Mouse (Mus musculus) thymus, postnatal 25 days (tissue): ENCODE results near the gene Spag16.
"Not testable (repeated sequence)": the region's sequence is repeated elsewhere in the genome, so short reads cannot be mapped to it uniquely, and the experiment has no call there.

ENCODE experiments used
- DNase-seq: peaks from one replicate; pipeline ENCODE4 v3.0.0; 2022

The Spag16 gene

DNA sequence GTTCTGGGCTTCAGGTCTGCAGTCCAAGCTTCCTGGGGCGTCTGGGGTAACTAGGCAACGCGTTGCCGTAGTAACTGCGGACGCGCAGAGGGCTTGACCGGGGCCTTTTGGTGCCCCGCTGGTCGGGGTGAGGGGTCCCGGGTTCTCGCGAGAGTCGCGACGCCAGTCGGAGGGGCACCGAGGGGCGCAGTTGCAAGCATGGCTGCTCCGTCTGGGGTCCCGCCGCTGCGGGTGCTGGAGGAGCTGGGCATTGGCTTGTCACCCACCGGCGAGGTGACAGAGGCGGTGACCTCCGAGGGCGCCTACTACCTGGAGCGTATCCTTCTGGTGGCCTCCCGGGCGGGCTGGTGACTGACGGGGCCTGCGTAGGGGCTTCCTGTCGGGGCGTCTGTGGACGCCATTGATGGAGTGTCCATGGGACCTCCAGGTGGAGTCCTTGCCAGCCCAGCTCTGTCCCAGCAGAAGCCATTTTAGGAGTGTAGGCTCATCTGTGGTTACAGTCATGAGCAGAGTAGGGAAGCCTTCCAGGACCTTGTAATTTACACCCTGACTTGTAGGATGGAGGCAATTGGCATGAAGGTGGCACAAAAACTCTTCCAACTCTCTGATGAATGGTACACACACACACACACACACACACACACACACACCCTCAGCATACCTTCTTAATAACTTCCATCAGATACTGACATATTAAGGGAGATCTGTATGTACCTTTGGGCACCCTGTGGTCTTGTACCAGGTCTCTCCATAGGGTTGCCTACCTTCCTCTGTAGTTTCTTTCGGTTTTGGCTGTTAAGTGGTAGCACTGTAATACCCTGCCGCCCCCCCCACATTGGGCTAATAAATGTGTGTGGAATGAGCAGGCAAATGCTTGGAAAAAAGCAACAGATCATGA, at the start of gene Spag16:
Spag16 (plus strand) TSS at position 165 of the 898 bp plus-strand sequence.
- peak; percentile 40 for DNase-seq

DNA sequence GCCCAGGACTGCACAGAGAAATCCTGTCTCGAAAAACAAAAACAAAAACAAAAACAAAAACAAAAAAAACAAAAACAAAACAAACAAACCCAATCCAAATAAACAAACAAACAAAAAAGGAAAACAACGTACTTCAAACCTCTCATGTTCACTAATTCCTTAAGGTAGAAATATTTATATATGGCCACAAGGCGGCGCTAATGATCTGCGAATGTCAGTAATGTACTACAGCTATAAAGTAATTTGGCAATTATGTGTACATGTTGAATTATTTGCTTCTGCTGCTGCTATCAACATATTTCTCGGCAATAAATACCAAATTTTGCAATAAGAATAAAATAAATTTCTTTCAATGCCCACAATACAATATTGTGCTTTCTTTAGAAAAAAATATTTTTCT, 41.6 kb upstream of the Spag16 start:
- peak; percentile 42 for DNase-seq

DNA sequence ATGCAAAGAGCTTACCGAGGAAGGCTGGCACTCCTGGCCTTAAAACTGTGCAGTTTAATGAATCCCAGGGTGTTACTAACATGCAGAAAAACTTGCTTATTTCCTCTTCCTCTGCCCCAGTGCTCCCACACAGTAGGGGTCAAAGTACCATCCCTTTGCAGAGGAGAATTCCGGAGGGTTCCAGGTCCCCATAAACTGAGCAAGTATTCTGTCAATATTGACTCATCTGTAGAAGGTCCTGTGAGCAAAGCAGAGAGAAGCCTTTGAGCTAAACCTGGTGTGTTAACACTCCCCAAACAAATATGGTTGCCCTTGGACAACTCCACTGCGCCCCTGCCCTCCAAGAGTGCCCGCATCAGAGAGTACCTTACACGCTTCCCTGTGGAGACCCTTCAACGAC, 40.1 kb upstream of the Spag16 start:
- no peak for DNase-seq

DNA sequence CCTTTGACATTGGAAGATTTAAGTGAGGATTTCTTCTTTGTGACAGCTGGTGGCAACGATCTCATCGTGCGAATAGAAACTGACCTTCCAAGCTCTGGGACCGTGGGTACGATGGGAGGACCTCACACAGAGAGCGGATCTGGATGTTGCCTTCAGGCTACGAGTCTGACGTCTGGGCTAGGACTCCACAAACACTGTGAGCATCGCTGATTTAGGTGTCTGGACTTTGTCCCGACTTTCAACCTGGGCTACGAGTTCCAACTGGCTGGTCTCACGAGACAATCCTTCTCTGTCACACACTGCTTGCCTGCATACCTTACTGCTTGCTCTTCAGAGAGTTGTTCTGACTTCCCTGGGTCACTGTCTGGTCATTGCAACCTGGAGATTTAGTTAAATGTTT, 39.4 kb upstream of the Spag16 start:
- DNase-seq: no peak

DNA sequence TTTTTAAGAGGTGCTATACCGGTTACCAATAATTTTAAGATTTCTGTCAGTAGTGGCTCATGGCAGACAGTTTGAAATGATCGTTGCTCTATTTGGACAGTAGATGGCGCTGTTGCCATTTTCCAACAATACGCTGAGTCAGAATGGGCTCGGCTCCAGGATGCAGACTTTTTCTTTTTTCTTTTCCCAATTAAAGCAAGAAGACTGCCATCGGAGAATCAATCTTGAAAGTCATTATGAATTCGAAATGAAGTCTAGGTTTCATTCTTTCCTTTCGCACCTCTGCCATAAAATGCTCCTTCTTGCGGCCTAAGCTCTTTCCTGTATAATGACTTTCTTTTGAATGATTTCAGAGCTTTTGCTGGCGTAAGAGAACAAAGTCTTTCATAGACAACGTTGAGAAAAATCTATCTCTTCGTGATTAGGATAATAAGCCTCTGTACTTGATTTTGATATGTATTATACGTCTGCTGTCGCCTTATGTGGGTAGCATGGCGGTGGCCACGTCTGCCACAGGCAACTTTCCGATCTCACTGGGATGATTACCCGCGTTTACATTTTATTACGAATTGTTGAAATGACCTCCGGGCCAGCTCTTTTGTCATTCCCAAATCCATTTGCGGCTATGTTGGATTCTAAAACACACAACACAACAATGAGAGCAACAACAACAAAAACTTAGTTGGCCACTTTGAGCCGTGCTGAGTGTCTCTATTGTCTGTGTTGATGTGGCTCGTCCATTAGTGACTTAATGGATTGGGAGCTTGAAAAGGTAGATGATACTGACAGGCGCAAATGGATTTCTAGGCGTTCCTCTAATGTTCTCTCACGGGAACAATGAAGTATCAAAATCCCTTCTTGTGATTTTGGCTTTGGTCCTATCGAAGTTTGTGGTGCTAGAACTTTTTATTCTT, 36.2 kb upstream of the Spag16 start:
- peak; percentile 72 for DNase-seq

DNA sequence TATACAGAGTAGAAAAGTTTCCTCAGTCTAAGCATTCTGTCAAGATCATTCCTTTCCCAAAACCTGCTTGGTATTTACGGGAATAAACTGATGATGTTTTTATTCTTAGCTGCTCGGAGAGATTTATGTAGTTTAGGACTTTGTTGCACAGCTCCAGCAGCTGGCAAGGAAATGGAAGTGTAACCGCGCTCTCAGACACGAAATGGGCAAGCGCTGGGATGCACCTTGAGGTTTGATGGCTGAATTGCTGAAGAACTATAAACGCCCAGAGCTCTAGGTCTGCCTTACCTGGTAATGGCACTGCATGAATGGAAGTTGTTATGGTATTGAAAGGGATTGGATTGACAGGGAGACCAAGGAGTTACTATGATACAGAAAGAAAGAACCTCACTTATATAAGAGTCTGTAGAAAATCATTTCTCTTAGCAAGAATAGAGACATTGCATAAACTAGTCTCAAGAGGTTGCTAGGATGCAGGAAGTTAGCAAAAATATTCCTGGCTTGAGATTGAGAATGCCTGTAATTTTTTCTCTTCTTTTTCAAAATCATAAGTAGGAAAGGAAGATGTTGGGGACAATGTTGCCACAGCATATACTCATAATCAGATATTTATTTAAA, 27.7 kb upstream of the Spag16 start:
- no peak for DNase-seq

DNA sequence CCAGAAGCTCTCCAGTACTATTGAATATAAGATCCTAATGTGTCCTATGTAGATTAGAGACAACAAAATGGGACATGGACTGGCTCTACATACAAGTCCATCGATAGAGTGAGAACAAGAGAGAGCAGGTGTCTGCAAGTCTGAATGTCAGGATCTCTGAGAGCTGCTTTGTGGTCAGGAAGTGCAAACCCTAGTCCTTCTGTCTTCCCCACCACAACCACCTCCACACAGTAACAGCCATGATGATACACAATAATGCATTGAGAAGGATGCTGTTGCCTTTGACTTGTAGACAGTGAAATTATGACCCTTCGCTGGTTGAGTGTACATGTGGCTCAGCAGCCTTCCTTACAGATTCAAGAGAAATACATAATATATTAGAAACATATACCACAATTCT, 16.6 kb upstream of the Spag16 start:
- peak; percentile 56 for DNase-seq

DNA sequence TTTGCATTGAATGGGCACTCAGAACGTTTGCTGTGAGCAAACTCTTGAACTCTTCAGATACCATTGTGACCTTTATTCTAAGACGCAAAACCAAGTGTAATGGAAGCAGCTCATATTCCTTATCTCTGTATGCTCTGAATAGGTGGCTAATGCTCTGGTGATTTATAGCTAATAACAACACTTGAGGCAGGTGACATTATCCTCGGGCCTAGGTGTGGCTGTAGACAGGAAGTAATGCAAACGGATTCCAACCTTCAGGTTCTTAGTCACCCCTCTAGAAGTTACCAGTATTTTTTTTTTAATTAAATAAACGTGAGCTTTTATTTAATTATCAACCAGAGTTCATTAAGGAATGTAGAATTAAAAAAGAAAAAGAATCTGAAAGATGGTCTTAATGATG, 1.1 kb upstream of the Spag16 start:
- not testable (repeated sequence) for DNase-seq

DNA sequence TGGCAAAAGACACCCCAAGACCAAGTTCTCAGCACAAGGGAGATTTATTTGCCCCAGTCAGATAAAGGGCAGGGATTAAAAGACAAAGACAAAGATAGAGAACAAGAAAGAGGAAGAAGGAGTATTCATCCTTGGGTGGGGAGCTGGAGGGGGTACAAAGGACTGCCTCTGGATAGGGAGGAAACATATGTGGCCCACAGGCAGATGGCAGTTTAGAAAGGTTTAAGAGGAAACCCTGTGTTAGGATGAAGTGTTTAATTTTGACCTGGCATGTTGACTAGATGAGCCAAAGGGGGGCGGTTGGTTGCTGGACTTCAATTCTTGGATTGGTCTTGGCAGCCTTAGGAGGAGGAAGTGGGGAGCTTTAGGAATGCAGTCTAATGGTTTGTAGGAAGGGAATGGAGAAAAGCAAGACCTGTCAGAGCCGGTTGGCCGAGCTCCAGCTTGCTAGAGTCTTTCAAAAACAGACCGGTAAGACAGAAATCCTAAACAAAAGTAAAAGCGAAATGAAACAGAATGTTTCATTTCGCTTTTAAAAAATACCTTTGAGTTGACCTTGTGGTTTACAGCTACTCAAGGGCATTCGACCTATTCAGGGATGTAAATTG, 2.2 kb downstream of the Spag16 start:
- DNase-seq: no peak

DNA sequence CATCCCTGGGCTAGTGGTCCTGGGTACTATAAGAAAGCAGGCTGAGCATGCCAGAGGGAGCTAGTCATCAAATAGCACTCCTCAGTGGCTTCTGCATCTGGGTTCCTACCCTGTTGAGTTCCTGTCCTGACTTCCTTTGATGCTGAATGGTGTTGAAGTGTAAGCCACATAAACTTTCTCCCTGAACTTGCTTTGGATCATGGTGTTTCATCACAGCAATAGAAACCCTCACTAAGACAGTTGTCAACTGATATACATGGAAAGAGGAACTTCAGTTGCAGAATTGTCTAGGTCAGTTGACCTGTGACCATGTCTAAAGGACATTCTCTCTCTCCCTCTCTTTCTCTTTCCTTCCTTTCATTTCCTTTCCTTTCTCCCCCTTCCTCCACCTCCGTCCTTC, 3.8 kb downstream of the Spag16 start:
- no peak for DNase-seq

DNA sequence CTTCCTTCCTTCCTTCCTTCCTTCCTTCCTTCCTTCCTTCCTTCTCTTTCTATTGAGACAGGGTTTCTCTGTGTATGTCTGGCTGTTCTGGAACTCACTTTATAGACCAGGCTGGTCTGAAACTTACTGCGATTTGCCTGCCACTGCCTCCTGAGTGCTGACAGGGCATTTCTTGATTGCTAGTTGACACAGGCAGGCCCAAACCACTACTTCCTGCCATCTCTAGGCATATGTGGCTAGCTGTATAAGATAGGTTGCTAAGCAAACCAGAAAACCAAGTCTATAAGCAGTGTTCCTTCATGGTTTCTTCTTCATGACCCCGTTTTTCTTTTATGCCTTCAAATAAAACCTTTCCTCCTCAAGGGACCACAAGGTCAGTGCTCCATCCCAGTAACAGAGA, 4.2 kb downstream of the Spag16 start:
- DNase-seq: peak; percentile 13

DNA sequence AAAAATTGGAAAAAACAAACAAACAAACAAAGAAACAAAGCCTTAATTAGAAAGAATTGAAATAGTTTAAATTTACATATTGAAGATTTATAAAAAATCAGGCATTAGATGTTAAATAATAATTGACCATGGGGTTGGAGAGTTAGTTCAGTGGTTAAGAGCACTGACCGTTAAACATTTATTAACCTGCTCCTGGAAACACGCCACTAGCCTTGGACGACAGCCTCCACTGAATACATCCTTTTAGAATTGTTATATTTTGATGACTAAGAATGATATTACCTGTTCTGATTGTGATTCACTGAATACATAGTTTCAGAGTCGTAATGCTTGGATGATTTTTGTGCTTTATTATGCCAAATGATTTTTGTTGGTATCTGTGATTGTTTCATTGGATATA, 6.7 kb downstream of the Spag16 start:
- not testable (repeated sequence) for DNase-seq

DNA sequence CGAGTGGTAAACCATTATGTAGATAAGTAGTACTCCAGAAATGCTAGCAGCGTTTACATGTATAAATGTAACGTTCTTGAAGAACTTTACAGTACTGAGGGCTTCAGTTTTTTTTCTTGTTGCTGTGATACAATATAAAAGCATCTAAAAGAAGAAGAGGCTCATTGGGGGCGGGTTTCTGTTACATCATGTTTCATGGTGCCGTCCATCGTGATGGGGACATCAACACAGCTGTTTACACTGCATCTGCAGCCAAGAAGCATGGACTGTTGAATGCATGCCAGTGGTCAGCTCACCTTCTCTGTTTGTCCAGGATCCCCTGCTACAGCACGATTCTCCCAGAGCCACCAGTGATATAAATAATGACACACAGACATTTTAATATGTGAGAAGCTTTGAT, 26.7 kb downstream of the Spag16 start:
- DNase-seq: no peak

DNA sequence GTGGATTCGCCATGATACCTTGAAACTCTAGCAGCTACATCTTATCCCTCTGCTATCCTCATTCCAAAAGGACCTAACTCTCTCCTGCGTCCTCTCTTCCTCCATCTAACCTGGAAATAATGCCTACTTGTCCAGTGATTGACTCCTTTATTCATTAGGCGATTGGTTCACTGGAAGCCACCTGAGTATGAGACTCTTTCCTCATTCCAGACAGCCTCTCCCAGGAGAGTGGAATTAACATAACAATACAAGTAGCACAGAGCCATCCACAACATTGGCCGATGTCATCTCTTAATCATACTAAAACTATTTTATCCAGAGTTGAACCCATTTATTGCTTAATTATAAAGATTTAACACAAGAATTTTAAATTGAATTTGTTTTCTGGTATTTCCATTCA, 41.0 kb downstream of the Spag16 start:
- DNase-seq: no peak

DNA sequence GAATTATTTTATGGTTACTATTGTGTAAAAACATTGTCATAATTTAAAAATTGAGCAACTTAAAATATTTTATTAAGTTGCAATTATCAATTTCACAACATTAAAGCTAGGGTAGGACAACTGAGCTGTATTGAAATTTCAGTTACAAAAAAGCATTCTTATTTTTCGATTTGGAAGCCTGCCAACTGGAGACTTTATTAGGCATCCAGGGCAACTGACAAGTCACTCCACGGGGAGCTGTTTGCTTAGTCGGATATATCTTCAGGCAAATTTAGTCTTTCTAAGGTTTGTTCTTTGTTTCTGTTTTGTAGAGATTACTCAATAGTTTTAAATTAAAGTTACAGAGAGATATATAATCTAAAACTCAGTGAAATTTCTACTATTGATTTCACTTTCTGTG, 129.8 kb downstream of the Spag16 start:
- no peak for DNase-seq

DNA sequence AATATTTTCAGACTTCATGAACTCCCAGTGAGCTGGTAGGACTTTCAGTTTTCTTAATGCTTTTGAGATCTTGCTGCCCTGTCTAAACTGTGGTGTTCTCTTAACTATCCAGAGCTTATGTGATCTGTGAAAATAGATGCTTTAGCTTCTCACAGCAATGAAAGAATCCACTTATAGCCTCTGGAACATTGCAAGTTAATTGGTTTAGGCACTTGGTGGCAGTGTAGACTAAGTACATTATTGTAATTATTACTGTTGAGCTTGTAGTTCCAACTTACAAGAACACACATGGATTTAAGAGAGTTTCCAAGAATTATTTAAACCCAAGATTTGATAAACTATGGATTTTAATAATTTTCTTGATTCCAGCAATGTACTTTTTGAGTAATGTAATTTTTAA, 170.1 kb downstream of the Spag16 start:
- no peak for DNase-seq

DNA sequence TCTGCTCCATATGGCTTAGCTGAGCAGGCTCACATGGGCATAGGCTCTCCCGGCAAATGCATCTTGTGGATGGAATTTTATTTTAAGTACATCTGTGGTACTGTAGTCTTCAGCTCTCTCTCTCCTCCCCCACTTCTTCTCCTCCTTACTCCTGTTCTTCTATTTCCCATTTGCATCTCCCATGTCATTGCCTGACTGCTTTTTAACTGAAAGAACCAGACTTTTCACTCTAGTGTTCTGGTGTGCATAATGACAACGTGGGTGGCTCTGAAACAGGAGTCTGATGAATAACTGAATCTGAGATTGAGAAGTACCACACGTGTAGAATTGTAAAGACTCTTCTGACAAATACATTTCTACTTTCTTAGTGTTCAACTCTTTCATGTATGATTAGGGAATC, 186.2 kb downstream of the Spag16 start:
- no peak for DNase-seq

DNA sequence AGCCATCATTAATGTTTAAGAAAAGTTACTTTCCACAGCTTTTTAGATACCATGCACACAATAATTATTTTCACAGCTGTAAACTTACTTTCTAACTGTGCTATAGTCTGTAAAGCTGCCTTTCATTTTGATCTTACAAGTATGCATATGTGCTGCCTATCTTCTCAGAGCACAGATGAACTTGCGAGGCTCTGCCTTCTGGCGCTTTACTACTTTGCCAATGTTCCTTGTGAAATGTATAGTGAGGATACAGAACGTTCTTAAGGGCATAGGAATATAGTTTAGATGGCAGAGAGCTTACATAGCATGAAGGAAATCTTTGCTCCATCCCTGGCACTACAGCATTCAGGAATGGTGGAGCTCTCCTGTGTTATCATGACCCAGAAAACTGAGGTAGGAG, 210.6 kb downstream of the Spag16 start:
- no peak for DNase-seq

DNA sequence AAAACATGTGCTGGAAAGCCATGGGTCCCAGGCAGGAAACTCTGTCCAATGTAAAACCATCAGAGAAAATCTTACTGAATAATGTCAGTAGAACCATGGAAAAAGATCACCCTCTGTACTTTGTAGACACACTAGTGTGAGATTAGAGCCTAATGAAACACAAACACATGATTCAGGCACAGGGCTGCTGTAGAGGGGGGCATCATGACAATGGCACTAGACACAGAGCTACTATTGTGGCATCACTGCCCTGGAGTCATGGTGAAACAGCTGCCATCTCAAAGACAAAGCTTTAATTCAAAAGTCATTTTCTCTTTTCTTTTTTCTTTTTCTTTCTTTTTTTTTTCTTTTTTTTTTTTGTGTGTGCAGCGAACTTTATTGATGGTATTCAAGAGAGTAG, 240.6 kb downstream of the Spag16 start:
- DNase-seq: no peak

DNA sequence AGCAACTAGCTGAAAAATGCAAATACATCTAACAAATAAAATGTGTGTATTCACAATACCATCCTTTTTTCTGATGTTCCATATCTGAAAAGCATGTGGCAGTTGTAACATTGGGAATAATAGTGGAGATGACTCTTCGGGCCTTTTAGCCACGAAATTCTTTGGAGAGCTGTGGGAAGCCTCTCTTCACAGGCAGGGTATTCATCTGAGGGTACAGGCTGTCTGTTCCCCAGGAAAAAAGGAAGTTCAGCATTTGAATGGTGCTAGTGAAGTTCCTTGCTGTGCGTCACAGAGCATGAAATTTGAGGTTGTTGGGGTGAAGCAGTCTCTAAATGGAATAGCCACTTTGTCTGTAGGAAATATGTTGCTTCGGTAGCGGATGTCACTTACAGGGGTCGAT, 246.7 kb downstream of the Spag16 start:
- no peak for DNase-seq

DNA sequence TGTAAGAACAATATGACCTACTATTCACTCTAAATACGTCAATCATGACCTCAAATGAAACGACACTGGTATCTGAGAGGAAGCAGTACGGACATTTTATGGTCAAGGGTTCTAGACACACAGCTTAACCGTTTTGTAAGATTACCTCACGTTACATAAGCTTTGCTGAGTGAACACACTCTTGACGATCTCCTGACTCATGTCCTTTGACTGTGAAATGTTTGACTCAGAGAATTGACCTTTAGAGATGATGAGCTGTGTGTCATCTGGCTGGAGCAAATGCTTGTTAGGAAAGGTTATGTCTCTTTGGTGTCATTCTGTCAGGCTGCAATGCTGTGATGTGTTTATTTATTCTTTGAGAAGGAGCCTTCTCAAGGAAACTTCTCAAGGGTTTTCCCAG, 252.0 kb downstream of the Spag16 start:
- DNase-seq: no peak

DNA sequence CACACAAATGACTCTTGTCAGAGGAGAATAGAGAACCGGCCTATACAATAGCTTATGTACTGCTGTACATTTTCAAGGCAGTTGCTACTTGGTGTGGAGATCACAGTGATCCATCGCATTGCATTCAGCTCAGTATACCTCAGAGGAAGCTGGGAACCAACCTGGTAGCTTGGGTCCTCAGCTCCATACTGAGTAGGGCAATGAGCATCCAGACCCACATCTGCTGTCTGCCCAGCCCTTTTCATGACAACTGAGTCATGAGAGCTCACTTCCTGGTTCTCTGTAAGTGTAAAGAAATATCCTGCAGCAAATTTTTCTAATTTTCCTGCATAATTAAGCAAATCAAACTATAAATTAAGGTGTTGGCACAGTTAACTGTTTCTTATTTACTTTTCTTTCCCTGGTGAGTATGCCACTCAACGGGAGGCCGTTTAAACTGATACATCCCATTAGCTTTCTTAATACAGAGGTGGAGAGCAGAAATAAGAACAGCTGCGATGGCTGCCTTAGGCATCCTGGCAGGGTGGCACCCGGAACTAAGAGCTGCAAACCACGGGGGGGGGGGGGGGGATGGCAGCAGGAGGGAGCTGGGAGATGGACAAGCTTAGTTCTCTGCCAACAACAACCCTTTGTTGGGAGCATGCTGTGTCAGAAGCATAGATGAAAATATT, 255.6 kb downstream of the Spag16 start:
- DNase-seq: no peak

DNA sequence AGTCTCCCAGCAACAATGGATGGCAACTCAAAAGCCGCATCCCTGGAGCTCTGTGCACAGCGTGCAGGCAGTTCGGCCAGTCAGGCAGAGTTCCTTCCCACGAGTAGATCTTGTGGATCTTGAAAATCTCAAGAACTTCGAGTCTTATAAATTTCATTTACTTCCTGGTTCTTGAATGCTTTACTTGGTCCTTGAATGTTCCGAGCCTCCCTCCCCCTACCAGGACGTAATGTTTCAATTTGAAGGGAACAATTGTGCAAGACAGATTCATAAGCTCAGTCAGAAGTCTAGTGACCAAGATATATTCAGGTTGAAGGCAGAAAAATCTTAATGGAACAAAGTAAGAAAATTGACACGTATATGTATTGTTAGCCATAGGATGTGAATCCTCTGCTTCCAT, 277.9 kb downstream of the Spag16 start:
- no peak for DNase-seq
